Mouse (Mus musculus) activated CD4-positive, CD25-positive, alpha-beta regulatory T cell, adult 9 weeks (primary cell): ENCODE measurements around the gene Wnt7b. TPM values are rescaled to one million over a fixed set of nuclear protein-coding genes. Genes with fewer than 3 reads are reported as not detected.

Experiments used
- polyA plus RNA-seq: library from polyadenylated mRNA; unstranded; fragments of 100-300 nt; shearing (Covaris generic); gene quantifications from one replicate; pipeline ENCODE4 v1.2.1, GENCODE M21; 2017

Wnt7b gene
- polyA plus RNA-seq: not detected

GRCm38 (mm10) chr15:85582356-85582910 is at the start of gene Wnt7b:
TSS of gene Wnt7b (minus strand) at chr15:85582473.

GRCm38 (mm10) chr15:85503127-85503526 is 79.1 kb downstream of the Wnt7b start, which contains the start of gene 7530416G11Rik:
TSS of gene 7530416G11Rik (minus strand) at chr15:85503227.

Other genes with a start within 250 kb of the Wnt7b start
- gene Atxn10, start 246.2 kb downstream of the Wnt7b start, polyA plus RNA-seq: 131 TPM
- gene 7530416G11Rik, start 79.2 kb downstream of the Wnt7b start, polyA plus RNA-seq: not detected
- gene Ppara, start 152.5 kb upstream of the Wnt7b start, polyA plus RNA-seq: not detected
- 43.7 TPM for gene Cdpf1, start 229.2 kb upstream of the Wnt7b start, polyA plus RNA-seq
- not detected for gene Pkdrej, start 239.3 kb upstream of the Wnt7b start, polyA plus RNA-seq
- gene Ttc38, start 249.8 kb upstream of the Wnt7b start, polyA plus RNA-seq: 26.6 TPM